Mouse (Mus musculus): ENCODE data around the gene Lsamp. TPM values are rescaled to one million over a fixed set of nuclear protein-coding genes. Genes with fewer than 3 reads are reported as not detected.

The Lsamp gene
- polyA plus RNA-seq, 1 experiment = not detected

DNA sequence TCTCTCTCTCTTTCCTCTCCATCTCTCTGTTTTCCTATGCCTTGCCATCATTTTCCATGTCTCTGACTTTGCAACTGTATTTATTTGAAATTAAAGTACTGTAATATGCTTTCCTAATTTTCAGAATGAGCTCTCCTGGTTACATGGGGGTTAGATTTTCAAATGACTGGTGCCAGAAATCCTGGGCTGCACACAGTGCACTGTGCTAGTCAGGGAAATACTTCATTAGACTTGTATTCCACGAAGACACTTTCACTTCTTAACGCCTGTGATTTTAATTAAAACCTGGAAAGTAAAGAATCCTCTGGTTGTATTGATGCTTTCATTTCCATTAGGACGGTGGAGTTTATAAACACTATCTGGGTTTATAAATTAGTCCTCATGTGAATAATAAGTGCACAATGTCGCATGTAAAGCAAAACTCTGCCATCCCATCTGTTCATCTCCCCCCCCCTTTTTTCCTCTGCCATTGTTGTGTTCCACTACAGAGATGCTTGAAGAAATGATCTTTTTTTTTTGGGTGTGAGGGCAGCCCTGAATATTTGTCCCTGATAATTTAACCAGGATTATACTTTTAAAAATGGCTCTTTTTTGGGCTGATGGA, 203.9 kb downstream of the Lsamp start:
- TF ChIP-seq GATA1 (IDR thresholded peaks at IDR 0.05; ENCODE audit: low read length) = no peak

- TF ChIP-seq GATA1 (IDR thresholded peaks at IDR 0.05; ENCODE audit: low read length) = no peak
These were observed 210.2 kb downstream of the Lsamp start for GRCm38 (mm10) chr16:40194401-40194800.

GRCm38 (mm10) chr16:40194839-40195238, 210.7 kb downstream of the Lsamp start:
- no peak for TF ChIP-seq GATA1 (IDR thresholded peaks at IDR 0.05; ENCODE audit: low read length)

DNA sequence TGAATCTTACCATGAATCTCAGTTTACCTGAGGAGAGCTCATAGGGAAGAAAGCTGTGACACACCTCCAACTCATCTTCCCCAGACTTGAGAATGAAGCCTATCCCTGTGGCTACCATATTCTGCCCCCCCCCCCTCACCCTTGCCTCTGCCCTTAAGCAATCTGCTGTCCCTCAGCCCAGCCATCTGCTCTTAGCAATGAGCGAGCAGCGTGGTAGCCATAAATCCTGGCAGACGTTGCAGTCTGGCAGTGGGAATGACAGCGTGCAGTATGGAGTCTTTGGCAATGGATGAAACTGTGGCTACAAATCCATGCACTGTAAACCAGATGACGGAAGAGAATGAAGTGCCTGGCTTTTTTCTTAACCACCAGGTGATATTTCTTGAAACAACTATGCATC, 244.5 kb downstream of the Lsamp start:
- no peak for TF ChIP-seq GATA1 (IDR thresholded peaks at IDR 0.05; ENCODE audit: low read length)

DNA sequence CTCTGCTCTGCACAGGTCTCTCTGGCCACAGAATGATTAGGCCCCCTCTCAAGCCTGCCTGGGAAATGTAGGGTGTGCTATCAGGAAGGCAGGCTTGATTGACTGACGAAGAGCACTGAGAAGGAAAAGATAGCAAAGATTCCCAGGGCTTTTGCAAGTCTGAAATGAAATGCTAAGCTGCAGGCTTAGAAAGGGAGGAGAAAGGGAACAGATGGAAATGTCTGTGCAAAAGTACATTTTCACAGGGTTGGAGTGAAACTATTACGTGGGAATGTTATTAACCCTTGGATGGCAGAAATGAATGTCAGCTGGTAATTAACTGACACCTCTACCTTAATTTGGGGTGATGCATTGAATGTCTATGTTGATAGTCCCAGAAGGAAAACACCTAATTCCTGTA, 248.9 kb downstream of the Lsamp start:
- TF ChIP-seq GATA1 (IDR thresholded peaks at IDR 0.05; ENCODE audit: low read length) = no peak

GRCm38 (mm10) chr16:40234151-40234895, 250.2 kb downstream of the Lsamp start:
- no peak for TF ChIP-seq GATA1 (IDR thresholded peaks at IDR 0.05; ENCODE audit: low read length)

- TF ChIP-seq GATA1 (IDR thresholded peaks at IDR 0.05; ENCODE audit: low read length) = no peak
These were observed 287.7 kb downstream of the Lsamp start for GRCm38 (mm10) chr16:40271859-40272258.

GRCm38 (mm10) chr16:40290132-40290531, 306.0 kb downstream of the Lsamp start:
- TF ChIP-seq GATA1 (IDR thresholded peaks at IDR 0.05; ENCODE audit: low read length) = no peak

DNA sequence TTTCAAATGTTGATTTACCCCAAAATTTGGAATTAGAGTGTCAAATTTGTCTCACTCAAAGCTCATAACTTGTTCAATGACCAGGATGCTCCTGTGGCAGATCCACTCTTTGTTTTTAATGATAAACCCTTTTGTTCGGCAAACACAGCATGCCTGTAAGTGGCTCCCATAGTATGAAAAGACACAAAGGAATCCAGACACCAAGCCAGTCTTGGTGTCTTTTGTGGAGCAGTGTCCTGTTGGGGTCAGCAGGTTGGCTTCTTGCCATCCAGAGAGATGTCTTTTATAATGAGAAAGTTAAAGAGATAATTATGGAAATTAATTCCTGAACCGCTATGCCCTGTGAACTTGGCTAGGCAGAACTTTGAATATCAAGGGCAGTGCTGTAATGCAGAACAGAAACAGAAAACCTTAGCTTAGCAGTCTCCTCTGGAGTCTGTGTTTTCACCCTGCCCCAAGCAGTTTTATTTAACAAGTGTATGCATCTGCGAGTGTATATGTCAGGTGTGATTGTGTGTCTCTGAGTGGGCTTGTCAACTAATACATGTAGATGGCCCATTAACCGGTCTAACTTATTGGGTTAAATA, 310.2 kb downstream of the Lsamp start:
- no peak for TF ChIP-seq GATA1 (IDR thresholded peaks at IDR 0.05; ENCODE audit: low read length)

- TF ChIP-seq GATA1 (IDR thresholded peaks at IDR 0.05; ENCODE audit: low read length) = no peak
These were observed 311.1 kb downstream of the Lsamp start for GRCm38 (mm10) chr16:40295240-40295639.

GRCm38 (mm10) chr16:40307666-40308065, 323.5 kb downstream of the Lsamp start:
- TF ChIP-seq GATA1 (IDR thresholded peaks at IDR 0.05; ENCODE audit: low read length) = no peak

- no peak for TF ChIP-seq GATA1 (IDR thresholded peaks at IDR 0.05; ENCODE audit: low read length)
These were observed 332.0 kb downstream of the Lsamp start for GRCm38 (mm10) chr16:40316199-40316598.

GRCm38 (mm10) chr16:40324811-40325210, 340.6 kb downstream of the Lsamp start:
- no peak for TF ChIP-seq GATA1 (IDR thresholded peaks at IDR 0.05; ENCODE audit: low read length)

- TF ChIP-seq GATA1 (IDR thresholded peaks at IDR 0.05; ENCODE audit: low read length) = no peak
These were observed 344.2 kb downstream of the Lsamp start for GRCm38 (mm10) chr16:40328249-40328820.

DNA sequence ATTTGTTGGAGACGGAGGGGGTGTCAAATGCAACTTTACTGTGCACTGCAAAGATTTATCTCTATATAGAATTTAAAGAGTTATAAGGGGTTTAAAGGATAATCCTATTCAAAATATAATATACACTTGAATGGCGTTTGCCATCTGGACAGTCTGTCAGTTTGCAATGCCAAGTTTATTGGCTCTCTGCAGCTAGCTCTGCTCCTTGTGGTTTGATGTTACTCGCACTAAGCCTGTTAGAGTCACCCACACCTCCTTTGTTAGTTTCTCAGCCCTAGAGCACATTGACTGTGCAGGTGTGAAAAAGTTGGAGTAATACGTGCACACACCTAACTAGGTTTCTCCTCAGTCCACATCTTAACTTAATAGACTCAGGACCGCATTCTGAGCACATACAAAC, 385.5 kb downstream of the Lsamp start:
- TF ChIP-seq GATA1 (IDR thresholded peaks at IDR 0.05; ENCODE audit: low read length) = no peak

DNA sequence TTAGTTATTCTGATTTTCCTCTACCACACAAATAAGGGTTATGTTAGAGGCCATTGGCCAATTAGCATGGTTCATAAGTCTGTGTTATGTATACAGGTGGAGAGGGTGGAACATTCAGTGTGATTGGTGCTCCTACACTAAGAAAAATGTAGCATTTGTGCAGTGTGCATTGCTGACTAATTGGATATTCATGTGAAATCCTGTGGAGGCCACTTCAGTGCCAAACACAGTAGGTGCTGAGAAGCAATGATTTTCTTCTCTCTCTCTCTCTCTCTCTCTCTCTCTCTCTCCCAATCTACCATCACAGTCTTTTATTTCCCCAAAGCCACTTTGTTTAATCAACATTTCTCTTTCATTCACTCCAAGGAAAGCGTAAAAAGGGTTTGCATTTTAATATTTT, 387.1 kb downstream of the Lsamp start:
- no peak for TF ChIP-seq GATA1 (IDR thresholded peaks at IDR 0.05; ENCODE audit: low read length)
